Mouse (Mus musculus) embryo, embryonic 11 days (tissue): ENCODE results near the gene Cadps2.
A peak's percentile ranks its signal among the peaks of the same experiment; 100 is the strongest.

Source experiments
- DNase-seq: peaks from one replicate; pipeline ENCODE4 v3.0.0-alpha.2; 2015

Gene Cadps2

DNA sequence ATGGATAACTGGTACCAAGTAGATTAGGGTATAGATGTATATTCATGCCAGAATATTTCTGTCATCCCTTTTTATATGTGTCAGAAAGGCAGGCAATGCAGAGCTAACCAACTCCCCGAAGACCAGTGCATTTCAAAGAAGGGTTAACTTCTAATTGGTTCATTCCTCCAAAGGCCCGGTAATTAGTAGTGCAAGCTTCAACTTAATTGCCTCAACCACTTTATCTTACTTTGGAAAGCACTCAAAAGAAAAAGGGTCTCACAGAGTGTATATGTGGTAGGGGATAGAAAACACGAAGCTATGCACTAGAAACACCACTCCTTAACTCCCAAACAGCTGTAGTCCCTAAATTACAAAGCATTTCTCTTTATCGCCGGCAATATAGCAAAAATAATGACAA, 90.4 kb downstream of the Cadps2 start:
- no peak for DNase-seq

DNA sequence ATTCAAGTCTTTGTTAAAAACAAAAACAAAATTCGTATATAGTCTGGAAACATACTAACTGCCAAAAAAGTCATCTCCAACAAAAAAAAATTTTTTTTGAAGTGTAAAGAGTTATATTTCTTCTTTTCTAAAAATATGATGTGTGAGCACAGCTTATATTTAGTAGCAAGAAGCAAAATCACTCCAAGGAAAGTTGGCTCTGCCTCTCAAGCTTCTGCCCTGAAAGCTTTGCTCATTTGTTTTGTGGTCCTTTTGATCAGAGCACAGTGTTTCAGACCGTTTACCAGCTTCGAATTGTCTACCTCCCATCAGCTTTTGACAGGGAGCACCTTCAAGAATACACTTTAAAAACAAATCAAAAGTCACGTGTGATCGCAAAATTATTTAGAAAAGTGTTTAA, 99.2 kb downstream of the Cadps2 start:
- no peak for DNase-seq

DNA sequence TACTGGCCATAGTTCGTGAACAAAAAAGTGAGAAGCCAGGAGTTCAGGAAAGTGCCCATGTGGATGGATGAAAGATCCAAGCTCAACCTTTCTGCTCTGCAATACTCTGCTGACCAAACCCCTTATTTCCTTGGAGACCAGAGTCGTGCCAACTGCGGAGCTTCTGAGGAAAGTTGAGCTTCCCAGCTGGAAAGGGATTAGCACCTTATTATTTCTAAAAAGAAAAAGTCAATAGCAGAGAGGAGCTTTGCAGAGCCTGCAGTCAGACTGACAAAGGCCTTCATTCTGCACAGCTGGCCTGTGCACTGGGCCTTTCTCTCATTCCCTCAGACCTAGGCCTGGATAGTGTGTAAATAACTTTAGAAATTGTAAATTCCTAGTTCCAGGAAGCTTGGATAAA, 106.5 kb downstream of the Cadps2 start:
- peak; percentile 18 for DNase-seq

DNA sequence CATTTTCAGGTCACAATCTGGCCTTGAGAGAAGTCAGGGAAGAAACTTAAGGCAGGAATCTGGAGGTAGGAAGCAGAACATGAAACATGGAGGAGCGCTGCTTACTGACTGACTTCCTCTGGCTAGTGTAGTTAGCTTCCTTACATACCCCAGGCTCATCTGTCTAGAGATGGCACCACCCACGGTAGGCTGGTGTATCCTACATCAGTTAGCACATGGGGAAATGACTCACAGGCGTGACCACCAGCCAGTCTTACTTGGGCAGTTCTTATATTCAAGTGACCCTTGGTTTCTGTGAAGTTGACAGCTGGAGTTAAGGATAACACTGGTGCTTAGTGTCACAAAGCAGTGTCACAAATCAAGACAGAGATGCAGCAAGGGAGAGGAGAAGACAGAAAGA, 110.6 kb downstream of the Cadps2 start:
- no peak for DNase-seq

DNA sequence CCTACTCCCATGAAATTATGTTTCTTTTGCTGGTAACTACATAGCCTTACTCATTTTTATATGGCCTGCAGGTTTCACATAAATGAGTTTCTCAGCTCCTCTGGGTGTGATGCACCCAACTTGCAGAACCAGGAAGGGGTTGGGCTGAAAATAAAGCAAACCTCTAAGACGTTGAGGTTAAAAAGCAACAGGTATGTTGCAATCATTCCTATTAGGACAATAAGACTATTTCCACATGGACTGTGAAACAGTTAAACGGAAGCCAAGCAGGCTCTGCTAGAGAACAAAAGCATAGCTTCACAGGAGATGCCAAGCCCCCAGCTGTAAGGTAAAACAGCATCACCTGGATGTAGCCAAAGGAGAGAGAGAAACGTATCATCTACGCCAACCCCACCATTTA, 115.5 kb downstream of the Cadps2 start:
- DNase-seq = no peak

DNA sequence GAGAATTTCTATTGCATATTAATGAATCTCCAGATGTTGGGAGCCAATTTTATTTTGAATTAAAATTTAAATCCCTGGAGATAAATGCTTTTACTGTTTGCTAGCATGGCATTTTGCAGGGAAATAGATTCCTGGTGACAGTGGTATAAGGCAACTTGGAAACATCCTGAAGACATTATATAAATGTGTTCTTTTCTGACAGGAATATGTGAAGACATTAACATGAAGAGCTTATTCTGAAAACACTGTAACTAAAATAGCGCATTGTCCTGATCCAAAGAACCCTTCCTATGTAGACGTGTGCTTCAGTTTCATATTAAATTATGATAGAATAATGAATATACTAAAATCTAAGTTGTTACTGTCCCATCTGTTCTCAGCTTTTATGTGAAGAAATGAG, 118.8 kb downstream of the Cadps2 start:
- DNase-seq = no peak

DNA sequence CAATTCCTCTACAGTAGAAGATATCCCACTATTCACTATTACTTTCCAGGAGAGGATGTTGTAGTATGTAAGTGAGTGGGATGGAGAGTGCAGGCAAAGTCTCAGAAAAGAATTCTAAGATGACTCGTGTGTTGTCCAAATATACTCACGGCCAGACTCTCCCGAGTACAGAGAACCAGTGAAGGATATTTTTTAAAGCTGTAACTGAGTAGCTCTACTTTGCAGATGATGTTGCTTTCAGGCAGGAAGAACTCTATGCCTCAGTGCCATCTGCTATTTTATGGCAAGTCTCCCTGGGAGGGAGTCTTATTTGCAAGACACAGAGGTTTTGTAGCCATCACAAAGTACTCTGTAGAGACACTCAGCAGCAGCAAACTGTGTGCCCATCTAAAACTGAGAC, 131.7 kb downstream of the Cadps2 start:
- no peak for DNase-seq

DNA sequence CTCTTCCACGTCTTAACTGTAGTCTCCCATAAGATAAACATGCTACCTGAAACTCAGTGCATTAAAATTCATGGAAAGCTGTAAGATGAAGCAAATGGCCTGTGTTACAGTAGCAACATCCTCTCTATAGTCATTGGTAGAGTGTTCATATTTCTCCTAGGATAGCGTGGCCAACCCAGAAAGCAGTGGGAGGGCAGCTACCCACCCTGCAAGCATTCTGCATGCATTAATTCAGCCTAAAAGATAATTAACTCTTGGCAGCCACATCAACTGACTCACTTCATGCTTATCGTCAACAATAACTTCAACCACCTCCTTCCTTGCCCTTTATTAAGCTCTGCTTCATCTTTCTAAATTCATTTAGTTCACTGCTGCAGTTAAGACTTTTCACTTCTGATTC, 138.3 kb downstream of the Cadps2 start:
- no peak for DNase-seq

DNA sequence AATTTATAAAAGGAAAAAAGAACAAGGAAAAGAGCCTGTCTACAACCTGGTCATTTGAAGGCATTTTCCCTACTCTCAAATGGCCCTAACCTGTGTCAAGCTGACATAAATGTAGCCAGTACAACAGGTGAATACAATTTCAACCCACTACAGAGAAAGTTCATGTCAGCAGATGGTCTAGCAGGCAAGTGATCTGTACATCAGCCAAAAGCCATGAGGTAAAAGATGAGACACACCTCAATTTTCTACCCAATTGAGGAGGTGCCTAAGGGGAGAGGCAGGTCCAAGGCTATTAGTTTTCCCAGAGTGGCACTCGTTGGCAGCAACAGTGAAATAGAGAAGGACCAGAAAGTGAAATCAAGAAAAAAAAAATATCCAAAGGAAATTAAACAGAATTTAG, 161.0 kb downstream of the Cadps2 start:
- no peak for DNase-seq

DNA sequence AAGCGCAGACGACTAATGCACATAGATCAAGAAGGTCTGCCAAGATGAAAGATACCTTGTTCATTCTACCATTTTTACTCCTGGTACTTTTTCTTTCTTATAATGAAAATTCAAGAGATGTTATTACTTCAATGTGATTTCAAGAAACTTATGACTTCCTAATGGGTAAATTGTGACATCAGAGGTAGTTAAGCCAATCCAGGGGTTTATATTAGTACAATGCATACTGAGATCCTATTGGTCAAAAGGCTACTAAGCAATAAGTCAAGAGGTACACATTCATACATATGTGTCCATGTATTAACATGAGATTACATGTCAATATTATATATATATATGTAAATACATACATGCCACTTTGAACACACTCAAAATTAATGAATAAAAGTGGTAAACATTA, 184.2 kb downstream of the Cadps2 start, which contains the start of gene Rnf148:
Gene Rnf148 (minus strand): TSS at position 101 of the 400 bp plus-strand sequence.
- no peak for DNase-seq

DNA sequence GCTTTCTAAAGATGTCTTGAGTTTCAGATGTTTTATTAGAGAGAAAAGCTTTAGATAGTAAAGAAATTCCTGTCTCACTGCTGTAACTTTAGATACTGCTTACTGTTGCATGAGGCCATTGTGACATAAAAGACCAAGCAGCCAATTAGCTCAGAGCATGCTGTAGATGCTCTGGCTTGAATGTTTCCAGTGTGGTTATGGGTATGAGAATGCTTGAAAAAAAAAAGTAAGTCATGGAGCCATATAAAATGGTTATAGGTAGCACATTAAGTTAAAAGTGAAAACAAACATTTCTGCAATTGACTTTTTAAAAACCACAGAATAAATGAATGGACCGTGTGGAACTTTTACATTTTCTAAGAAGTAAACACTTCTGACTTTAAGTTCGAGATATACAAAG, 189.0 kb downstream of the Cadps2 start, which contains the start of gene Rnf133:
Gene Rnf133 (minus strand): TSS at position 101 of the 400 bp plus-strand sequence.
- no peak for DNase-seq

DNA sequence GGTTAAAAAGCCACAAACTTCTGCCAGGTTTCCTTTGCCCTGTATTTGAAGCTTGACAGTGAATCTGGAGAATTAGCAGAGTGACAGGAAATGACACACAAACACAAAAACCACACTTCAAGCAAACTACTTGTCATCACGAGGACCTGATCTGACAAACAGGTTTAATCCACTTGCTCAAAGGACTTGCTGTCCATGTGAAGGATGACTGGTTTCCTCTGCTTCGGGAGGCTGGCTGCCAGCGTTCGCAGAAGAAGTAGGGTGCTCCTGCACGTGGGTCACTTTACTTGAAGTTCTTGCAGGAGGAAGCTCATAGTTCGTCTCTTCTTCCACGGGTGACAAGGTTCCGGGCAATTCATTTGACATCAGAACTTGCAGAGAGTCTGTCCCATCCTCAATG, 190.5 kb downstream of the Cadps2 start:
- no peak for DNase-seq

DNA sequence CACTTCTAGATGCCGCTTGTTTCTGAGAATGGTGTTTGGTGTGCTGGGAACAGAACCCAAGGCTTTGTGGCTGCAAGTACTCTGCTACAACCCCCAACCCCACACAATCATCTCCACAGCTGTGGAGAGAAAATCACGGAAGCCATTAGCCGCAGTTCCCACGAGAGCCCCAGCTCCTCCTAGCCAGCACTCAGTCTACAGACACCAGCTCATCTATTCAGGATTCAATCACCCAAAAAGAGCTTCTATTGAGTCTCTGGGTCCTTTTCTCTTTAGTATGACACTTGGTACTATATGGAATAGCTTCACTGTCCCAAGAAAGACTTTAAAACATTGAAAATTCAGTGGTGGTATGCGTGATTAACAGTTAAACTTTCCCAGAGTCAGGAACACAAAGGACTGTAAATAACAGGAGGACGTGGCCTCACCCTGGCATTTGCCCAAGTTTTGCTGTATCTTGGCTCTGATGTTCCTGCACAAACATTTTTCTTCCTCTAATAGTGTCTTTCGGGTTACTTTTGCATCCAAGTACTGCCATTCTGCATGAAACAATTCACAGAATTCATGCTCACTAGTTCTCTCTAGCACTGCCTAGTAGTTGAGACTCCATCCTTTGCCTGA, 191.5 kb downstream of the Cadps2 start:
- DNase-seq = no peak

DNA sequence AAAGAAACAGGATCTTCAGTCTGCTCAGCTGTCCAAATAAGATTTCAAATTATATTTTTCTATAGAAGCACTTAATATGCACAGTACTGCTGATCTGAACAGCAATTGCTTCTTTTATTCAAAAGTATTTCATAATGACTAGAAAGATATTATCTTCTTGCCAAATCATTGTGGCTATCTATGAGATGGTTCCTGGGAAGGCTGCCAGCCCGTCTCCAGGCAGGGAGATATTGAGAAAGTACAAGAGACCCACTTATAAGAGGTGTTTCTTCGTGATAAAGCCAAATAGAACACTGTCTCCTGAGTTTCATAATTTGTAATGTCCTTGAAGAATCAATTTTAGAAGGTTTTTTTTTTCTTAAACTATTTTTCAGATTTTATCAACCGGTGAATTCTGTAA, 202.1 kb downstream of the Cadps2 start:
- DNase-seq = no peak

DNA sequence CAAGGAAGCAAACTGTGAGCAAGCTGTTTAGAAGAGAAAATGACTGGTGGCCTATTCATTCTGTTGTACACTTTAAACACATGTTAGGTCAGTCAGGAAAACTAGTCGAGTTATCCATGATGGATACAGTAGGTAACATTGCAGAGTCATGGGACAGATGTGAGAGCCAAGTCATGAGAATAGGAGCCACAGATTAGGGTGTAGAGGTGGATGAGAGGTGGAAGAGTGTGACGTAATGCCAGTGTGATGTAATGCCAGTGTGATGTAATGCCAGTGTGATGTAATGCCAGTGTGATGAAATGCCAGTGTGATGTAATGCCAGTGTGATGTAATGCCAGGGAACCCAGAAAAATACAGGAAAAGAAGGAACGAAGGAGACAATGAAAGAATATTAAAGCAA, 204.0 kb downstream of the Cadps2 start:
- no peak for DNase-seq

DNA sequence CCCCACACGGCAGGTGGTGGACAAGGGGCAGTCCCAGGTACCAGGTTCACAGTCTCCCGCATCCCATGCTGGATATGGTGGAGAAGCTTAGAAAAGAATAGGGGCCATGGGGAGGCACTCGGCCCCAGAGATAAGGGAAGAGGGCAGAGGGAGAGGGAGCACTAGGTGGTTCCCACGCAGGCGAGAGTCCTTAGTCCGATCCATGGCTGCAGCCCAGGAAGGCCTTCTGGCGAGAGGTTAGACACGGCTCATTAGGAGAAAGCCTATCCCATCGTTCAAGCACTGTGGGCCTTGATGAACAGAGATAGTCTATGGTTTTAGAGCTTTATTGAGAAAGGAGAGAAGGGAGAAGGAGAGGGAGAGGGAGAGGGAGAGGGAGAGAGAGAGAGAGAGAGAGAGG, 205.2 kb downstream of the Cadps2 start:
- no peak for DNase-seq

DNA sequence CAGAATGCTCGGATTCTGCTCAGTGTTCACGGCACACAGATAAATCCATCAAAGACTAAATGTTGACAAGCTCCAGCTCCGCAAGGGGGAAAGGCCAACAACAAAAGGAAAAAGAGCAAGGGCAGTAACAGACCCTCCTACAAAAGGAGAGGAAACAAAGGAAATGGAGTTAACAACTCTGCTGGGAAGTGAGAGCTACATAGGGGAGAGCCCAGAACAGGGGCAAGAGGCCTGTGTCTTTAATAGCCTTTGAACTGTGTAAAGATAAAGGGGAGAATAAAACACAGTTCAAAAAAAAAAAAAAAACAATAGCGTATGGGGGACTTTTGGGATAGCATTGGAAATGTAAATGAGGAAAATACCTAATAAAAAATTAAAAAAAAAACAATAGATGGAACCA, 208.8 kb downstream of the Cadps2 start:
- peak; percentile 7 for DNase-seq

DNA sequence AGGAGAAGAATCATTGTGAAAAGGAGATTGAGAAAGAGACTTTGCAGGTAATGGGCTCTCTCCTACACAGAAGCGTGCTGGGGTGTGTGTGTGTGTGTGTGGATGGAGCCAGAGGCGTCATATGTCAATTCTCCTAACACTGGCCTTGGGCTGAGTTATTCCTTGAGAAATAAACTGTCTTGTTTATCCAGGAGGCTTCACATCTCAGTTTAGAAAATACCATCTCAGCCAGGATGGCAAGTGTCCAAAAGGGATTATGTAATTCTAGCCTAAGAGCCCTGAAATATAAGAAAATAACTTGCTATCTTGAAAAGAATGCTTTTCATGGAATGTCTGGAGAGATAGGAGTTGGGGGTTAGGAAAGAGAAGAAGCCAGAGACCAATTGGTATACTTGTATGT, 264.1 kb downstream of the Cadps2 start:
- no peak for DNase-seq

DNA sequence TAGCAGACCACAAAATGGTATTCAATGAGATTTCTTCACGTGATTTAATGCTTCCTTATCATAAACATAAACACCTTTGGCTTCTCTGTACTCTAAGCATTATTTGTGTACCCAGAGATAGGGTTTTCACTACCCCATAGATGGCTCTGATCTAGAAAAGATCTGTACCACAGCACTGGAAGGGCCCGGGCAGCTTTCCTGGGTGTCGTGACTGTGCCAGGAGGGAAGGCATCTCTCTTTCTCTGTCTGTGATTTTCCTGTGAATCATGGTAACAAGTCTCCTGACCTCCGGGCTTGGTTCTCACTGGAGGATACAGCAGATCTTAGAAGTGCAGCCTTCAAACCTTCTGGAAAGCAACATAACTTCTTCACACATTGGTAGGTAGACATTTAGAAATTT, 265.5 kb downstream of the Cadps2 start:
- DNase-seq = no peak

DNA sequence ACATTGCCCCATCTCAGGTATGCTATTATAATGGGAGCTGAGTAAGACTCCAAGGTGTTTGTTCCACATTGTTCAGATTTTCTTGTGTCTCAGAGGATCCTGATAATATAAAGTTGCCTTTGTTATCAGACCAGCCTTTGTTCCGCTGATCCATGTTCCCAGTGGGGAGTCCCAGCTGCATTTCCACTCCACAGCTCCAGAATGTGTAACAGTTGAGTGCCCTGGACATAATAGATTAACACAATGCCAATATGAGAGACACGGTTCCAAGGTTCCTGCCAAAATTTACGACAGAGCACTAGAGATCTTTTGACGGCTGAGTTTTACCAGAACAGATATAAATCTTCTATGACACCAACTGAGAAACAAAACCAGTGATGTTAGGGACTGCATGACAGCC, 266.8 kb downstream of the Cadps2 start:
- DNase-seq = no peak

DNA sequence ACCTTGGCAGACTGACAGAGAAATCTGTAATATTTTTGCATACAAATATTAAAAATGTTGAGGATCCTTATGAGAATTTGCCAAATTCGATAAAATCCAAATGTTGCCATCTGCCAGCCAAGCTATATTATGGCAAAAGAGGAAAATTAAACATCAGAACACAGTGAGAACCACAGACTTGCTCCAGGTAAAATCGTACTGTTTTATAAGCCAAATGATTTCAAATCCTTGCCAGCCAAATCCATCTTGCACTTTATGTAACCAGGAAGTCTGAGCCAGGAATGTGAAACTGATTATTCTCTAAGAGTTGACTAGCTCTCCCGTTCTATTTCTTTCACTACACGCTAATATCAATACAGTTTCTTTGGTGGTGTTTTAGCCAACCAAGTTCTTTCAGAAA, 269.5 kb downstream of the Cadps2 start:
- DNase-seq = no peak

DNA sequence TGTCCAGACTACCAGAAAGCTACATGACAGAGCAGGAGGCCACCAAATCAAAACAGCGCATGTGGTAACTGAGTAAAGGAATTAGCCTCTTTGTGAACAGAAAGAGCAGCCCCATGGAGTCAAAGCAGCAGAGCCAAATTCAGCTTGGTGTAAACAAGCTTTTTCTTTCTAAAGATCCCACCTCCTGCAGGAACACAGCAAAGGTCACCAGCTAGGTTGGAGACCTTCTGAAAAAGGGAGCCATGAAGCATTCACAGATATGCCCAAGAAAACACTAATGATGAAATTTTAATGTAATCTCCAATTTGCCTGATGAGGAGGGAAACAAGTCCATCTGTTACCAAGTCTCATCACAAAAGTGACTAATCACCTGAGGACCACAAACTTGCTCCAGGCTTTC, 270.5 kb downstream of the Cadps2 start:
- no peak for DNase-seq

DNA sequence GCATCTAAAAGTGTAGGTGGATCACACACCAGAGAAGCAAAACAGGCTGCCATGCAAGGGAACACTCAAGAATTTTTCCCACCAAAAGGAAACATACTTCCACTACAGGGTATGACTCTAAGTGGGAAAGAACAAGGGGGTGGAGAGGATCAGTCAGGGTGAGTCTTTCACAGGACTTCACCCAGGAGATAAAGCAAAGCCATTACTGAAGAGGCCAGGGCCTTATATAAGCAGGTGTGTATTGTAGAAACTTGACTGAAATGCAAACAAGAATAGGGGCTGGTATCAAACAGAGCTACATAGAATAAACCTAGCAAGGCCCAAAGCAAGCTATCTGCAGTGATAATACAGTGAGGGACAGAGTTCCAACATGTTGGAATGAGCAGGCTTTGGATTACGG, 271.6 kb downstream of the Cadps2 start:
- no peak for DNase-seq

DNA sequence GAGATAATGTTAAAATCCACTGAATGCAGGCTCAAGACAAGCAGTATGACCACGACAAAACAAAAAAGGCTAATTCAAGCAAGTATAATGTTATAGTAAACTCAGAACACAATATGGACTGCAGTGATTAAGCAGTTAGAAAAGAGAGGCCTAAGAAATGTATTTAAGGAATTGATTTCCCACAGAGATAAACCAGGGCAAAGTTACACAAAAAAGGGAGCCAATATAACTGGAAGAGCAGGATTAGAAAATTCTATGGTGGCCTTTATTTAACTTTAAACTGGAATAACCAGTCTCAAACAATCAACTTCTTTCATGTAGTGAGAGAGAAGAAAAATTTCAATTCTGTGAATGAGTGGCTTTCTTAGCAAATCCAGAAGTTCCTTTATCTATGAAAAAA, 289.3 kb downstream of the Cadps2 start:
- DNase-seq = no peak

DNA sequence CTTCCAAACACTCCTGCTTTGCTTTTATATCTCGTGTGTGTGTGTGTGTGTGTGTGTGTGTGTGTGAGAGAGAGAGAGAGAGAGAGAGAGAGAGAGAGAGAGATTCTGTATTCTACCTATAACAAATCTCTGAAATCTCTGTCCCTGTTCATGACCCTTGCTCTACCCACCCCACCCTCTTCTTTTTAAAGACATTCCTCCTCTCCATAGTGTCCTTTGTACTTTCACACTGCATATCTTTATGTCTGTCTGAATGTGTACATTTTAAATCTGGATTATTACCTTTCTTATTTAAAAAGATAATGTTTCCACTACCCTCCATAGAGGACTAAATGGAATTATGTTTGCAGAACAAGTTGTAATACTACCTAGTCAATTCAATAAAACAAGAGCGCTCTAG, 315.5 kb downstream of the Cadps2 start:
- DNase-seq = no peak

DNA sequence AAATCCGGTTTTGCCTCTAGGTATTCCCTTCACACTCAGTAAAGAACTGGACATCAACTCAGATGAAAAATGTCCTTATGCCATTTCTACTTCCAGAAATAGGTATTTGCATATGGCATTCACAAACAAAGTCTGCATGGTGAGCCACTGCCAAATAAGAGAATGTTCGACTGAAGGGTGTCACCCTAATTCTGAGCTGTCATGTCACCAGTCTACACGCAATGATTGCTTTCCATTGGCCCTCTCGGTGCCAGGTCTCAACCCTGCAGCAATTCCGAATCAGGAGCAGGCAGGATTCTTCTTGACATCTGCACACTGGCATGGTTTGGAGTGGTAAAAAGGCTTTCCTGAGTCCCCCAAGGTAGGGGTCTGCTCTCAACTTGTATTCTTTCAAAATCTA, 316.7 kb downstream of the Cadps2 start:
- DNase-seq = no peak
